ENCODE assay signal across 21 mouse cellular contexts in genomic region chr13:35843383-35843782, GRCm38 (mm10).
DNase-seq lines count a peak whose midpoint lies in the region; ATAC-seq and TF ChIP-seq lines count a peak whose summit lies in the region.
"Had no signal": no experiment of that assay in that cellular context is flagged by ENCODE, and none has a peak within 500 bp of the region (broad histone marks: within the 10 kb centered on the region; RNA-seq: fewer than 3 reads in every experiment).

No protein-coding gene starts in this region.

- DNase-seq in heart, embryonic 10.5 days (ENCODE audit: low spot score): no peak
- DNase-seq in heart, postnatal 14 days: no peak
- DNase-seq in heart, adult 18-20 months: no peak
- peak; percentile 3 for DNase-seq in lung, embryonic 14.5 days
- no peak for DNase-seq in lung, postnatal 10 days
- DNase-seq in lung, postnatal 36 days: peak; percentile 11
- DNase-seq: adrenal gland, postnatal 14 days; cerebellum, adult 11-12 months; cerebellum, adult 9-10 months; cerebellum, postnatal 25 days; forebrain, postnatal 0 days; gastrocnemius, postnatal 25 days; kidney, adult 2 months had no signal

- peak overlapping the region; percentile 23; the same call in 1 of the 2 replicates for H3K27ac ChIP-seq in heart, embryonic 10.5 days
- peak overlapping the region; percentile 56 to 67; a peak in 3 of 4 replicates for H3K27ac ChIP-seq in heart, embryonic 14.5 days (replicated peaks in 1 of 2; ENCODE audit: control insufficient read depth in 1 of 2, insufficient read depth in 1 of 2, low read depth in 2 of 2, low read length in 2 of 2)
- no peak overlapping the region for H3K27ac ChIP-seq in lung, embryonic 14.5 days (ENCODE audit: low read depth)
- H3K27ac ChIP-seq: embryonic facial prominence, embryonic 12.5 days; forebrain, embryonic 12.5 days; hindbrain, embryonic 15.5 days had no signal

- no peak overlapping the region for H3K4me2 ChIP-seq in heart, embryonic 14.5 days (ENCODE audit: low read length)
- no peak overlapping the region for H3K4me2 ChIP-seq in lung, embryonic 14.5 days
- H3K4me2 ChIP-seq: embryonic facial prominence, embryonic 12.5 days; forebrain, embryonic 12.5 days; hindbrain, embryonic 15.5 days had no signal

- peaks cover 61% of the 10 kb centered on the region for H3K4me1 ChIP-seq in heart, embryonic 10.5 days
- peaks cover 14 to 27% of the 10 kb centered on the region in 2 experiments for H3K4me1 ChIP-seq in heart, embryonic 14.5 days (ENCODE audit: control insufficient read depth in 2 of 2, insufficient read depth in 2 of 2, low read length in 2 of 2)
- H3K4me1 ChIP-seq in lung, embryonic 14.5 days (ENCODE audit: insufficient read depth): 0 out of 2 replicates have a peak, but pooled peaks cover 4% of the 10 kb centered on the region

- ATAC-seq in heart, embryonic 14.5 days (ENCODE audit: insufficient number of reproducible peaks, insufficient read depth, low FRiP score, low read depth): peak; percentile 55; the same call in 1 of the 2 replicates
- no peak for ATAC-seq in lung, embryonic 14.5 days (ENCODE audit: insufficient read depth)
- ATAC-seq: activated CD4-positive, CD25-positive, alpha-beta regulatory T cell, adult 4 months; forebrain, postnatal 0 days; intestine, embryonic 16.5 days; Patski had no signal

- intact Hi-C loops in heart, postnatal 14 days (cut with DNase I): no loop called here

- 53% methylated on average over 7 of the region's 7 CpGs for WGBS in heart, embryonic 10.5 days
- 33% methylated on average over 7 of the region's 7 CpGs for WGBS in heart, embryonic 14.5 days
- 66% methylated on average over 7 of the region's 7 CpGs for WGBS in lung, embryonic 14.5 days

- H3K36me3 ChIP-seq in heart, embryonic 10.5 days: peaks cover 3% of the 10 kb centered on the region; the same call in 1 of the 2 replicates
- no peaks in the 10 kb centered on the region for H3K36me3 ChIP-seq in heart, embryonic 14.5 days (ENCODE audit: control insufficient read depth, insufficient read depth, low read length)
- H3K36me3 ChIP-seq in lung, embryonic 14.5 days (ENCODE audit: insufficient read depth): 0 out of 2 replicates have a peak, but pooled peaks cover 10% of the 10 kb centered on the region
- H3K36me3 ChIP-seq: forebrain, embryonic 12.5 days; hindbrain, embryonic 15.5 days had no signal

- H3K27me3 ChIP-seq in heart, embryonic 10.5 days (ENCODE audit: insufficient read depth, poor library complexity, severe bottlenecking): no peaks in the 10 kb centered on the region
- H3K27me3 ChIP-seq in heart, embryonic 14.5 days (ENCODE audit: control insufficient read depth, insufficient read depth, low read length): no peaks in the 10 kb centered on the region
- no peaks in the 10 kb centered on the region for H3K27me3 ChIP-seq in lung, embryonic 14.5 days (ENCODE audit: insufficient read depth, low read length)
- H3K27me3 ChIP-seq: CH12.LX; embryonic facial prominence, embryonic 12.5 days; forebrain, embryonic 12.5 days; hindbrain, embryonic 15.5 days; Patski had no signal

- H3K9me3 ChIP-seq in heart, embryonic 10.5 days: no peaks in the 10 kb centered on the region
- H3K9me3 ChIP-seq in heart, embryonic 14.5 days (ENCODE audit: control insufficient read depth, low read length): no peaks in the 10 kb centered on the region
- H3K9me3 ChIP-seq in lung, embryonic 14.5 days (ENCODE audit: low read depth, low read length): no peaks in the 10 kb centered on the region
- H3K9me3 ChIP-seq: embryonic facial prominence, embryonic 12.5 days; forebrain, embryonic 12.5 days; hindbrain, embryonic 15.5 days had no signal

- no peak overlapping the region for H3K4me3 ChIP-seq in heart, embryonic 10.5 days
- no peak overlapping the region for H3K4me3 ChIP-seq in heart, embryonic 14.5 days (ENCODE audit: control insufficient read depth in 1 of 2, insufficient read depth in 1 of 2, low read depth in 1 of 2, low read length in 2 of 2)
- H3K4me3 ChIP-seq in lung, embryonic 14.5 days (ENCODE audit: low read depth, low read length): no peak overlapping the region
- H3K4me3 ChIP-seq: embryonic facial prominence, embryonic 12.5 days; forebrain, embryonic 12.5 days; hindbrain, embryonic 15.5 days had no signal

- TF ChIP-seq CTCF in lung, embryonic 14.5 days (IDR thresholded peaks at IDR 0.05; ENCODE audit: low read depth): no peak

- no peak overlapping the region for H3K9ac ChIP-seq in heart, embryonic 14.5 days (ENCODE audit: low read length)
- no peak overlapping the region for H3K9ac ChIP-seq in lung, embryonic 14.5 days
- H3K9ac ChIP-seq: embryonic facial prominence, embryonic 12.5 days; forebrain, embryonic 12.5 days; forebrain, postnatal 0 days; hindbrain, embryonic 15.5 days had no signal

Comparison
In these comparisons a context has a peak if more than half of its experiments do, and no peak if none do; other contexts are left out.
1. DNase-seq: peak in lung, embryonic 14.5 days (single experiment) and lung, postnatal 36 days (single experiment); none in heart, embryonic 10.5 days (single experiment), heart, postnatal 14 days (0 of 2), heart, adult 18-20 months (0 of 2) and lung, postnatal 10 days (single experiment).